Mouse (Mus musculus): ENCODE measurements around the gene Tsr2.

GRCm38 (mm10) chrX:151076941-151077485 is 19.3 kb downstream of the Tsr2 start:
- TF ChIP-seq GATA1 (IDR thresholded peaks at IDR 0.05; ENCODE audit: borderline replicate concordance, low read length) (no peak), FLI1 (IDR thresholded peaks at IDR 0.05; ENCODE audit: low read length) (no peak)
